Mouse (Mus musculus) gastrocnemius, adult 2 months (tissue): ENCODE data around the gene Exph5. TPM values are rescaled to one million over a fixed set of nuclear protein-coding genes. Genes with fewer than 3 reads are reported as not detected.

Source experiments
- DNase-seq: peaks from one replicate; pipeline ENCODE4 v3.0.0; 2022
- H3K27ac ChIP-seq: fragments of 200-600 bp; 2 replicates; pipeline ENCODE4 v1.8.1; 2022; ENCODE audit warnings: mild to moderate bottlenecking
- H3K4me3 ChIP-seq: fragments of 200-600 bp; 2 replicates; pipeline ENCODE4 v1.8.1; 2022; ENCODE audit warnings: mild to moderate bottlenecking, moderate library complexity
- CTCF ChIP-seq: fragments of 200-600 bp; IDR thresholded peaks from 2 replicates; pipeline ENCODE4 v1.8.1; 2022; ENCODE audit warnings: antibody characterized with exemption, mild to moderate bottlenecking, moderate library complexity
- intact Hi-C: fragments of 180-260 bp; cut with DNase I; formaldehyde crosslinking; loops from one replicate; pipeline ENCODE4 v1.15.1; 2025
- total RNA-seq, 2 experiments: library from RNA; stranded (reverse); gene quantifications; 2 replicates each; pipeline ENCODE4 v1.2.3; 2021

Exph5 gene
- total RNA-seq, 2 experiments from 2014 or later, result 0.67 to 1.6 TPM

- TF ChIP-seq CTCF, result no peak
- intact Hi-C loops, result loop anchor here (10.0 kb wide), 1 partner anchor 82 kb away; no protein-coding TSS in a partner anchor
- no peak overlapping the region for H3K4me3 ChIP-seq
Observed at GRCm38 (mm10) chr9:53346402-53346801, 44.9 kb downstream of the Exph5 start.

GRCm38 (mm10) chr9:53349211-53349610 lies 47.7 kb downstream of the Exph5 start:
- DNase-seq, result no peak
- Histone ChIP-seq H3K4me3 (no peak overlapping the region), H3K27ac (peak overlapping the region; percentile 31; the same call in 1 of the 2 replicates)
- intact Hi-C loops, result loop anchor here (10.0 kb wide), 1 partner anchor 84 kb away; no protein-coding TSS in a partner anchor
- TF ChIP-seq CTCF, result no peak

More at GRCm38 (mm10) chr9:53346402-53346801, 44.9 kb downstream of the Exph5 start:
- H3K27ac ChIP-seq, result no peak overlapping the region
- no peak for DNase-seq

DNA sequence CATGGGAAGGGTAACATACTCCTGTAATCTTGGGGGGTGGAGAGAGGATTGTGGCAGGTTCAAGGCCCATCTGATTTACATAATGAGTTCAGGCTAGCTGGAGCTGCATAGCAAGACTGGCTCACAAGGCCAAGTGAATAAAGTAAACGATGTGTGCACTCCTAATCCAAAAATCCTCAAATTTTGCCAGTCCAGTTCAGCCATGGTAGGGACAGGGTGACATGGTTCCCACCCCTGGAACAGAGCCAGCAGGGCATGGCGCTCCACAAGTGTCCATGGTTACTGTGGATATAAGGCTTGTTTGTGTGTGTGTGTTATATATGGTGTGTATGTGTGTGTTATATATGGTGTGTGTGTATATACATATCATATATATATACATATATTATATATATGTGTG lies 48.9 kb downstream of the Exph5 start:
- TF ChIP-seq CTCF, result no peak
- no peak for DNase-seq
- no peak overlapping the region for H3K27ac ChIP-seq
- no peak overlapping the region for H3K4me3 ChIP-seq
- intact Hi-C loops, result no loop called here

GRCm38 (mm10) chr9:53351899-53352298 lies 50.4 kb downstream of the Exph5 start:
- DNase-seq, result no peak
- Histone ChIP-seq H3K4me3 (no peak overlapping the region), H3K27ac (no peak overlapping the region)
- TF ChIP-seq CTCF, result no peak
- intact Hi-C loops, result no loop called here

GRCm38 (mm10) chr9:53353161-53353560 lies 51.7 kb downstream of the Exph5 start:
- Histone ChIP-seq H3K4me3 (no peak overlapping the region), H3K27ac (no peak overlapping the region)
- no peak for TF ChIP-seq CTCF
- DNase-seq, result no peak
- intact Hi-C loops, result no loop called here

- intact Hi-C loops, result no loop called here
- Histone ChIP-seq H3K27ac (no peak overlapping the region), H3K4me3 (peak overlapping the region; percentile 3; the same call in 1 of the 2 replicates)
- no peak for TF ChIP-seq CTCF
- DNase-seq, result no peak
Observed at GRCm38 (mm10) chr9:53356219-53357155, 55.0 kb downstream of the Exph5 start.

- no peak for DNase-seq
- Histone ChIP-seq H3K4me3 (no peak overlapping the region), H3K27ac (no peak overlapping the region)
- intact Hi-C loops, result no loop called here
- TF ChIP-seq CTCF, result no peak
Observed at GRCm38 (mm10) chr9:53371339-53371738, 69.9 kb downstream of the Exph5 start.

DNA sequence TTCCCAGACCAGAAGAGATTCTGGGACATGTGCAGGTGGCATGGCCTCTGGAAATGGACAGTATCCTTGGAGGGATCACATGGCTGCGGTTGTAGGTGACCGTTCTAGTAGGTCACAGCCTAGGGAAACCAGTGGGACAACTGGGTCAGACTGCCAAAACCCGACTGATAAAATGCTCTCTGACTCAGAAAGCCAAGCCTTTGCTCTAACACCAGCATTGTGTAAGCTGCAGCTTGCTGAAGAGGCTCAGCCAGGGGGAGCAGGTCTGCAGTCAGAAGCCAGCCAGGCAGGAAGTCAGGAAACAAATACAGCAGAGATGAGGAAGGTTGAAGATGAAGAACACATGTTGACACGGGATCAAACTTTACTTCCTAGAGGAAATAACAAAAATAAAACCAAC lies 74.4 kb downstream of the Exph5 start:
- no peak for TF ChIP-seq CTCF
- no peak for DNase-seq

GRCm38 (mm10) chr9:53376820-53377219 lies 75.3 kb downstream of the Exph5 start:
- Histone ChIP-seq H3K27ac (no peak overlapping the region), H3K4me3 (no peak overlapping the region)
- intact Hi-C loops, result no loop called here
- peak; percentile 51 for TF ChIP-seq CTCF
- DNase-seq, result no peak

More for the DNA sequence above, 74.4 kb downstream of the Exph5 start:
- Histone ChIP-seq H3K4me3 (no peak overlapping the region), H3K27ac (no peak overlapping the region)
- intact Hi-C loops, result no loop called here

DNA sequence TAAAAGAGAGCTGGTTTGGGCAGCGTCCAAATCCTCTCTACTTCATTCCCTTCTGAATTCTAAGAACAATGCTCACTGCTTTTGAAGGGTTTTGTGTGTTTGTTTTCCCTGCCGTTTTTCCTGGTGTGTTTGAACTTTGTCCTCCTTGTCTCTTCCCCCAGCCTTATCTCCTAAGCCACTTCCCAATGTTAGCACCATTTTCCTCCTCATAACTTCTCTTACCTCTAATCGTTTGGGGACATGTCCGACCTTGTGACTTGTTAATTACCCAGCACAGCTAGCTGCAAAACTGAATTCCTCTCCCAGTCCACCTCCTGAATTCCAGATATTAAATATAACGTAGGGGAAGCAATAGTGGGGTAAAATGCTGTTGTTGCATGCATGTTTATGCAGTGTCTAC lies 76.1 kb downstream of the Exph5 start:
- Histone ChIP-seq H3K4me3 (no peak overlapping the region), H3K27ac (no peak overlapping the region)
- TF ChIP-seq CTCF, result no peak
- intact Hi-C loops, result no loop called here
- DNase-seq, result no peak

GRCm38 (mm10) chr9:53378171-53378570 lies 76.7 kb downstream of the Exph5 start:
- H3K4me3 ChIP-seq, result no peak overlapping the region
- TF ChIP-seq CTCF, result no peak
- no peak for DNase-seq
- intact Hi-C loops, result no loop called here
- H3K27ac ChIP-seq, result no peak overlapping the region

GRCm38 (mm10) chr9:53380595-53380994 lies 79.1 kb downstream of the Exph5 start:
- Histone ChIP-seq H3K27ac (no peak overlapping the region), H3K4me3 (no peak overlapping the region)
- intact Hi-C loops, result no loop called here
- no peak for TF ChIP-seq CTCF
- no peak for DNase-seq

DNA sequence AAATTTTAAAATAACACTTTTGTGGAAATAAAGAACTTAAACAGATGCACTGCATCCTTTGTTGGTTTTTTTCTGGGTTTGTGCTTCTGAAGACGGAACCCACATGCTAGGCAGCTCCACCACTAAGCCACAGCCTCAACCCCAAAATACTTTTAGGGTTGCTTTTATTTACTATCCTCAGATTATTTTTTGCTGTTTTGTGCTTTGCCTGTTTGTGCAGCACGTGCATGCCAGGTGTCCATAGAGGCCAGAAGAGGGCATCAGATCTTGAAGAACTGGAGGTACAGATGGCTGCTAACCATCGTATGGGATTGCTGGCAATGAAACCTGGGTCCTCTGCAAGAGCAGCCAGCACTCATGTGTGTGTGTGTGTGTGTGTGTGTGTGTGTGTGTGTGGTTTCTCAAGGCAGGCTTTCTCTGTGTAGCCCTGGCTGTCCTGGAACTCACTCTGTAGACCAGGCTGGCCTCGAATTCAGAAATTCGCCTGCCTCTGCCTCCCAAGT lies 79.7 kb downstream of the Exph5 start:
- DNase-seq, result no peak
- Histone ChIP-seq H3K4me3 (no peak overlapping the region), H3K27ac (no peak overlapping the region)
- TF ChIP-seq CTCF, result no peak
- intact Hi-C loops, result no loop called here
